Mouse (Mus musculus) cerebellum, postnatal 14 days (tissue): ENCODE results near the gene Slc25a54.

Experiments
- DNase-seq, 2 experiments: peaks; one replicate each; pipeline ENCODE4 v3.0.0; 2021; ENCODE audit warnings: mixed read lengths in 2 of 2

Slc25a54 gene

DNA sequence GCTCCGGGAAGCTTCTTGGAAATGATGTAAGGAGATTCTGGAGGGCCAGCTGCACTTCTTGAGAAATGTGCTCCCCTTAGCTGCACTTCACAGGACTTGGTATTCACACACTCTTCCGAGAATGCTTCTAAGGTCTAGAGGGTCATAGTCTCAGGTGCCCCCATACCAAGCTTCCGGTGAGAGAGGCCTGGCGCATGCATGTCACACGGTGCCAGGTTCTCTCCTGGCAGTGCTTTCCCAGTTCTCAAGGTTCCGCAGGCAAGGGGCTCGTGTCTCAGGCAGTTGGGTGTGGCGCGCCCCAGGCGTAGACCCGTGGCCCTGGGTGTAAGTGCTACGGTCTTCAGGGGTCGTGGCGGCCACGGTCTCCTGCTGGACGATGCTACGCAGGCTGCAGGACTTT, at the start of gene Slc25a54:
Slc25a54 (plus strand) TSS at position 301 of the 400 bp plus-strand sequence.
- DNase-seq: no peak

DNA sequence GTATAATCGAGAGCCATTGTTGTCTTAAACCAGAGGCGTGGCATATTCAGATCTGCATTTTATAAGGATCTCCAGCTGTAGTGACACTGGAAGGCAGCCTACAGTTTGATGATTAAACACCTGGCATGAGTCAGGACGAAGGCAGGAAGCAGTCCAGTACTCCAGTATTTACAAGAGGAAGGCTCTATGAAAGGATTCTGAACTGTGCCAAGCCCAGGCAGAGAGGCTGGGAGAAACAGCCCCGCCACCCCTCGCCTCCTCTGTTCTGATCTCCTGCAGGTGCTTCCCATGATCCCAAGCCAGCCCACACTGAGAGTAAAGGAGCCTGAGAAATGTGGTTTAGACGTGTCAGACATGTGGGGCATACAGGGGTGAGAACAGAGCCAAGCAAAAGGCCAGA, 49.5 kb upstream of the Slc25a54 start:
- DNase-seq: no peak

DNA sequence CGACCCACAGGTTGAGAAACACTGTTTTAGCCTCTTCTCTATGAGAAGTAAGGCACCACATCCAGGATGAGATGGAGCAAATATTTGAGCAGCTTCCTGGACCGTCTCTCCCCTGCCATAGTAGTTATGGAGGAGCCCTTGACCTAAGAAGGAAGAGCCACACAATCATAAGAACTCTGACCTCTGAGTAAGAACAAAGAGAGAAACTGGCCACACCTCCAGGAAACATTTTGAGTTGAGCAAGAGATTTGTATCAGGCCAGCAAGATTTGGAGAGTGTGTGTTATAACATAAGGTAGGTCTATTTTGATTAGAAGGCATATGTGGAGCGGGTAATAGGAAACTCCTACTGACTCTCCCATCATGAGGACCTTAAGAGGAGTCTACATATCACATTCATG, 48.6 kb upstream of the Slc25a54 start:
- DNase-seq: no peak

DNA sequence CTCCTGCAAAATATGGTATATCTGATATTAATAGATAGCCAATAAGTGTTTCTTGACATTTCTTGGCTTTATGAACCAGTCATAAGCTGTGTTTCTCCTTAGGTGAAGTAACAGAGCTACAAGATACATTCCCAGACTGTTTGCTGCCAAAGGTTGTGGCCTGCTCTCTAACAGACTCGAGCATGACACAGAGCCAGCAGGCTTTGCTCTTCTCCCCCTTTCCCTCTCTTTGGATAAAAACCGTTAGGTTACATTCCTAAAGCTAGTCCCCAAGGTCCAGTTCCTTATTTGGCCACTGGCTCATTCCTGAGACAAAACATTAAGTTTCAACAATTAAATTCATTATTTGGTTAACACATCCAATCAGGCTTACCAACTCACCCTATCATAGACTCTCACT, 48.0 kb upstream of the Slc25a54 start:
- no peak for DNase-seq

DNA sequence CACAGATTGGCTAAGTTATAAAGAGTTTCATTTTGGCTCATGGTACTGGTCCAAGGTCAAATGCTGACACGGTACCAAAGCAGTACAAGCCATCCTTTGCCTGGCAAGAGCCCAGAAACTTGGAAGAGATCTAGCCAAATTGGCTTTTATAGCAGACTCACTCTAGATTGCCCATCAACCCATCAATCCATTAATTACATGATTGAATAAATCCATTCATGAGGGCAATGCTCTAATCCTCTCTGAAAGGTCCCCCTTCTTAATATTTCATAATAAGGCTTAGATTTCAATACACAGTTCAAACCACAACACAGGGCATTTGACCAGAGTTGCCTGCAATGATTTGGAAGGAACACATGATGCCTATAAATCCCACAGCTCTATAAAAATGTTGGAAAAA, 45.9 kb upstream of the Slc25a54 start:
- peak in 1 of 2 experiments; percentile 15 for DNase-seq

DNA sequence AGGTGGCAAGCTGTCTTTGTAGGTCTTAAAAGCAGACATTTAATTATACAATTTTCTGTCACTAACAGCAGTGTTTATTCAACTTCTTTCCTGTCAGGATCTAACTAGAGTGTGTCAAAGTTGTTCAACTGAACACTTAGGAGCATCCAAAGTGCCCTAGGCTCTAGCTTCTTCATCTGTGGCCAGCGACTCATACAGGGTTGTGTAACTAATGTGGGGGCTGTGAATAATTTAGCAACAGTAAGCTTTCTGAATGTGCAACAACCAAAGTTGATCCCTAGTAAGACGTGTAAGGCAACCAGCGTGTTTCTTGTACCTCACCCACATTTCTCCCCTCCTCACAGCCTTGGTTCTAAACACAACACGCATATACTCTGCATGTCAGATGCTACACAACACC, 39.4 kb upstream of the Slc25a54 start:
- no peak for DNase-seq

DNA sequence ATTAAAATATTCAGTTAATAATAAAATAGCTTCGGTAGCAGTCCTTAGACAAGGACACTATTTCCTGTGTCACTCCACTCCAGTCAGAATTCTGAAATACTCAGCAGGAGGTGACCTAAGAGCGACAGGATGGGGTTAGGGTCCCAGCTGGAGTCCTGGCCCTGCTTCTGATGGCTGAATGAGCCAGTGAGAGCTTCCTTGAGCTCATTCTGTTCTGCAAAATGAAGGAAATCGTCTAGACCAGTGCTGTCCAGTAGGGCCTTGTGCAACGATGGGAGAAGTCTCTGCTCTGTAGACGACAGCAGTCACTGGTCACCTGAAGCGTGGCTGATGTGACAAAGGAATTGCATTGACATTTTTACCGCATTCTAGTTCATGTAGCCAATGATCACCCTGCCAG, 36.9 kb upstream of the Slc25a54 start:
- DNase-seq: peak in 1 of 2 experiments; percentile 10

DNA sequence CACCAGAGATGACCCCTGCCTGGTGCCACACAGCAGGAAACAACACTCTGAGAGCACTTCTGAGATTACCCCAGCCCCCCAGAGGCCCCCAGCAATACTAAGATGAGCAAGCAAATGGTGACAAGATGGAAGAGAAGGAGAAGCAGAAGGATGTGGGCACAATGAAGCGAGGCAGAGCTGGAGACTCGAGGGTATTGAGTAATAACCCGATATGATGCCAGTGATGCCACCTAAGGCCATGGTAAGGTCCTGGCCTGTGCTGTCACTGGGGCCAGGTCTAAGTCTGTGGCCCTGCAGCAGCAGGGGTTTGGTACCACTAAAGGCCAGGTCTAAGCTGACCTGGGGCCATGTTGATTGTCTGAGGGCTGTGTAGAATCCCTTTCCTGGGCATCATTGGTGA, 33.8 kb upstream of the Slc25a54 start:
- no peak for DNase-seq

DNA sequence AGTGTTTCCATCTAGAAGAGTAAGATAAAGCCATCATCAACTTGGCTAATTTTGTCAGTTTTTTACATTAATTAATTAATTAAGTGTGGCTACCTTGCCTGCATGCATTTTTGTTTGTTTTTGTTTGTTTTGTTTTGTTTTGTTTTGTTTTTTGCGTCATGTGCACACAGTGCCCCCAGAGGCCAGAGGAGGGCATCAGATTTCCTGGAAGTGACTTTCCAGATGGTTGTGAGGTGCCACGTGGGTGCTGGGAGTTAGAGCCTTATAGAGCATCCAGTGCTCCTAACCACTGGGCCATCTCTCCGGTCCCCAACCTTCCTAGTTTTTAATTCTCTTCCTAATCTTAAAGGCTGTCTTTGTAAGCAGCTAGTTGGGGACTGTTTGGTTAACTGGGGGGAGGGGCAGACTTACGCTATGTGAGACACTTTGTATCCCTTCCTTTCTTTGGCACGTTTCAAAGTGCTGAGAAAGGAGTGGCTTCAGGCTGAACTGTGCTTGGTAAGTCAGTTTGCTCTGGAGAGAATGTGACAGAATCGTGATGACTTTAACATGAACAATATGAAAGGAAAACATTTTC, 32.5 kb upstream of the Slc25a54 start:
- DNase-seq: no peak

DNA sequence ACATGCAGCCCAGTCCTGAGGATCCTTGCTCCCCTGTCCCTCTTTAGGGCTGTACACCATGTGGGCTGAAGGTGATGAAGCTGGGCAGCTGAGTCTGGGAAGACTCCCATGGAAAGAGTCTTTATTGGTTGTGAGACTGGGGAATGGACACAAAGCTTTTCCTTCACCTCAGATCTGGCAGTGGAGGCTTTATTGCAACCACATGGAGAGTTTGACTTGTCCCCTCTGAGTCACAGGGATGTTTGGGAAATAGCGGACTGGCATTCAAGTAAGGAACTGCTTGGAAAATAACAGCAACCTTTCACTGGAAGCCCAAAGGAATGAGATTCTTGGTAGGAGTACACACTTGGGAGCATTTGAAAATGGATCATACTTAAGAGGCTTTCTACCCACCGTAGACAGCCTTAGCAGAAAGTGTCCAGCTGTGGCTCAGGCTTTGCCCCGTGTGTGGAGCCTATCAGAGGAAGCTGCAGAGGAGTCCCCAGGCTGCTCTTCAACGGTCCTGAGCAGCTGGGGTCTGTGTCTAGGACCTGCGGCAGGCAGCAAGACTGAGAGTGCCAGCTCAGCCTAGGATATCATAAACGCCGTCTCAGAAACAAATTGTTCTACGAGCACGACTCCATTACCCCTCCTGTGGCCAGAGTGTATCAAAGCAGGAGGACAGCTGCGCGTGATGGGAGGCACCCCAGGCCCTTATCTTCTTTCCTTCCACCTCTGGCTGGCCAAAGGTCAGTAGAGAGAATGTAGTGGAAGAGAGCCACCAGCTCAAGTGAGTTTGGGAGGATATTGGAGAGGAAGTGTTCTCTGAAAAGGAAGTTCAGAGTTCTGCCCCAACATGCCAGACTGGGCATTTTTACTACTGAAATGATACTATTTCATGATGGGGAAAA, 29.0 kb upstream of the Slc25a54 start:
- no peak for DNase-seq

DNA sequence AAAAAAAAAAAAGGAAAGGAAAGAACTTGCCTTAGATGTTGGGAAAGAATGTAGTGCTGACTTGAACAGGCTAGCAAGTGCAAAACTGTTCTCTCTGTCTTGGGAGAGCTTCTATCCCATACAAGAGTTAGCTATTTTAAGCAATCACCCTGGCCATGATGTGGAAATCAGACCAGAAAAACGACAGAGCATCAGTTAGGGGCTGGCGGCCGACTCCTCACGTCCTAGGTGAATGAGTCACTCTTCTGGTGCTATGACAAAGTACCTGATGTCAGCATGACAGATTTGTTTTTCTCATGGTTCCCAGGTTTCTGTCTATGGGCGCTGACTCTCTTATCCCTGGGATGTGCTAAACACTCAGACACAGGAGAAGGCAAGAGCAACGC, 28.3 kb upstream of the Slc25a54 start:
- no peak for DNase-seq

DNA sequence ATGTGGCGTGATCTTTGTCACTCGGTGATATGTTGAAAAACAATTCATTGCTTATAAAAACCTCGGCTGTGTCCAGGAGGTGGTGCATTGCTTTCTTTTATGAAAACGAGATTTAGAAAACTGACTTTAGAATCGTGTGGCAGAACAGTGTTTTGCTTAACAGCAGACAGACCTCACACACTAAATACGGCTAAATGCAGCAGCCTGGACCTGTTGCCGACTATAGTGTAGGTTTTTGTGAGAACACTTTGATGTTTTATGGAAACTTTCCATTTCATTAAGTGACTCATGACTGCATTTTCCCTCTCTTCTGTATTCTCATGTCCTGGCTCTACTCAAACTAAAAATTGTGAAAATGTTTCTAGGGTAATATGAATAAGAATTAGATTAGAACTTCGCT, 20.4 kb upstream of the Slc25a54 start:
- no peak for DNase-seq

DNA sequence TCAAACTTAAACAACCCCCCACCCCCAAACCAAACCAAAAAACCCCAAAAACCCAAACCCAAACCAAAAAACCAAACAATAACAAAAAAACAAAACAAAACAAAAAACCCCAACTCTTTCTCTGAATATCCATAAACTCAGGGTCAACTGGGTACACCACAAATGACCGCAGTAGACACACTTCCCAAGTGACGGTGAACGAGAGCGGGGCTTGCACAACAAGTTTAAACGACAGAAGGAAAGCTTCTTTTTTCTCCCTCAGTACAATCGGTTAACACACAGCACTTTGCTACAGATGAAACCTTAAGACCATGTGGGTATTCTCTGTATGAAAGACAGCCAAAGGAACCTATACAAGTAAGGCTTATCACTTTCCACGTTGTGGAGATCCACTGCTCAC, 17.9 kb upstream of the Slc25a54 start:
- DNase-seq: no peak

DNA sequence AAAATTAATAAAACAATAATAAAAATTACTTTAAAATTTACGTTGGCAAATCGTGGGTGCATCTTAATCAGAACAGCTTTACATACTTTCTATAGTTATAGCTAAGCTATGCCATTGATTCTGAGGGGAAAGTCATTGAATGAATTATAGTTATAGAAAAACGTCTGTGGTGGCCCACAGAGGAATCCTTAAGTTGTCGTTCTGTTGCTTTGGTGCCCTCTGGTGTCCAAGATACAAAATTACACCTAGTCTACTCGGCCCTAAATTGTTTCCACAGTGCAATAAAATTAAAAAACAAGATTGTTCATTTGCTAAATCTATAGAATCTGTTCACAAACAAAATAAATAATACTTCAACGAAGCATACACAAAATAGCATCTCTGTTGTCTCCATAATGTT, 17.3 kb upstream of the Slc25a54 start:
- peak; percentile 40 to 63 for DNase-seq

DNA sequence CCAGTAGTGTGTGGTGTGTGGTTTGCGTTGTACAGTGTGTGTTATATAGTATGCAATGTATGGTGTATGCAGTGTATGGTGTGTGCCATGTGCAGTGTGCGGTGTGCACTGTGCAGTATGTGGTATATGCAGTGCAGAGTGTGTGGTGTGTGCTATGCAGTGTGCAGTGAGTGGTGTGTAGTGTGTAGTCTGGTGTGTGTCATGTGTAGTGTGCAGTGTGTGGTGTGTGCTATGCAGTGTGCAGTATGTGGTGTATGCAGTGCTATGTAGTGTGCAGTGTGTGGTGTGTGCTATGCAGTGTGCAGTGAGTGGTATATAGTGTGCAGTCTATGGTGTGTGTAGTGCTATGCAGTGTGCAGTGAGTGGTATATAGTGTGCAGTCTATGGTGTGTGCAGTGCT, 4.1 kb downstream of the Slc25a54 start:
- DNase-seq: no peak

DNA sequence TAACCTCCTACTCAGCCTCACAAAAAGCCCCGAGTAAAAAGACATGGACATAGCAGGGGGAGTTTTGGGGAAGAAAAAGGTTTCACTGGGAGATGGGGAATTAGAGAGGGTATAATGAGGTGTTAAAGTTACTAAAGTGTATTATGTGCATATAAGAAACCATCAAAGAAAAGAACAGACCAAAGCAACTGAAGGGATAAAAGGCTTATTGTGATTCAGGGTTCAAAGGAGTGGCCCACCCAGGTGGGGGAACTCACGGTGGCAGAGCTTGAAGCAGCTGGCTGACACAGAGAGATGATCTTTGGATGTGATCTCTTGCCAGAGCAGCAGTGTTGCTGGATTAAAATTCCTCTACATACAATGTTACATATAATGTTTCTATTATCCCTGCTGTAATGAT, 8.2 kb downstream of the Slc25a54 start:
- DNase-seq: no peak

DNA sequence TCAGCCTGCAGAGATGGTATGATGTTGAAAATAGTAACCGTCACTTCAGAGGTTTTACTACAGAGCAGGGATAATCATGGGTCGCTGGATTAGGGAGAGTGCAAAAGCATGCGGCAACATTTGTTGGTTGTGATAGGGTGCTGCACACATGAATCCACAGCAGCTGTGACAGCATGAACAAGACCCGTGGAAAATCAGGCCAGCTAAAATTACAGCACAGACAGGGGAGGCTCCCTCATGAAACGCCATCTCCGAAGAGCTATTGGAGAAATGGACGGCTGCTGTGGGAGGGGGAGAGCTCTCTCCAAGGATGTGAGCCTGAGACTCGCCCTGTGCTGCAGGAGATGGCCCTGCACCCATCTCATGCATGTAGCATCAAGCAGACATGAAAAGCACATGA, 24.4 kb downstream of the Slc25a54 start:
- no peak for DNase-seq

DNA sequence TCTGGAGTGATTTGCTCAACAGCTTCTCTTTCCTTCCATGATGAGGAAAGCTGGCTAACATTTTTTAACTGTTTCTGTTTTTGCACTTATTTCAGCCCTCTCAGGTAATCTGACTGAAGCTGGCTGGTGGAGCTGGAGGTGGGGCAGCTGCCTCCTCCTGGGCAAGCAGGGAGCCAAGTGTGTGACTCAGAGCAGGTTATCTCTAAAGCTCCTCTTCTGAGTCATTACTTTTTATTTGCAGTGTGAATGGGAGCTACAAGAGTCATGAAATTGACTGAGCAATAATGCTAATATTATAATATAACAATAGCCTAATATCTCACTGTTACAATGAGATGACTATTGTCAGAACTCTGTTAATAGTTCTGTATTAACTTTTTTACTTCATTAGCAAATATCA, 36.9 kb downstream of the Slc25a54 start:
- DNase-seq: no peak

DNA sequence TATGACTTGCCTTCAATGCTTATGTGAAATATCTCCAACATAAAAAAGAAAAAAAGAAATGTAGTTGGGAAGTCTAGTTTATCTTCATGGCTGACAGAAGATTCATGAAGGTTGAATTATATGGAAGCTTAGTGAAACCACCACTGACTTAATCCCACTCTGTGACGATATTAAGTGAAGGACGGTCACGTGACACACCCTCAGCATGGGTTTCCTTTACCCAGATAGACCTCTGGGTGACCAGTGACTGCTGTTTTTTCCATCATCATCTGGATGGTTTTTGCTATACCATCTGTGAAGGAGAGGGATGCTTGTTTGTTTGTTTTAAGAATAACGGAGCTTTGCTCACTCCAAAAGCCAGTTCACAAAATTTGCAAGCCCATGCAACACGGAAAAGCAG, 39.3 kb downstream of the Slc25a54 start:
- DNase-seq: no peak

DNA sequence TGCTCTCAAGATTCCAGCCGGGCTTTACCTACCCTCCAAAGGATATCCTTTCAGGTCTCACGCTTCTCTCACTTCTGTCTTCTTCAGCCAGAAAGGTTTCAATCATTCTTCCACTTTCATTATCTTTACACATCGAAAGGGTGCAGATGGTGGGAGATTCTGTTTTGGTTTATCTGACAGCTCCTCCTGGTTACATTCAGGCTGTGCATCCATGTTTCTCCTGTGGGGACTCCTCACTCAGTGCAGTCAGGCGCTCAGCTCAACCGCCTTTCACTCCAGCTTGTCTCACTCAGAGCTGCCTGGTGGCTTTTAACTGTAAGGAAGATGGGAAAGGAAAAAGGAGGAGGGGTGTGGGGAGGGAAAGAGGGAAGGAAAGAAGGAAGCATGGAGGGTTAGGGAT, 39.7 kb downstream of the Slc25a54 start:
- DNase-seq: no peak

DNA sequence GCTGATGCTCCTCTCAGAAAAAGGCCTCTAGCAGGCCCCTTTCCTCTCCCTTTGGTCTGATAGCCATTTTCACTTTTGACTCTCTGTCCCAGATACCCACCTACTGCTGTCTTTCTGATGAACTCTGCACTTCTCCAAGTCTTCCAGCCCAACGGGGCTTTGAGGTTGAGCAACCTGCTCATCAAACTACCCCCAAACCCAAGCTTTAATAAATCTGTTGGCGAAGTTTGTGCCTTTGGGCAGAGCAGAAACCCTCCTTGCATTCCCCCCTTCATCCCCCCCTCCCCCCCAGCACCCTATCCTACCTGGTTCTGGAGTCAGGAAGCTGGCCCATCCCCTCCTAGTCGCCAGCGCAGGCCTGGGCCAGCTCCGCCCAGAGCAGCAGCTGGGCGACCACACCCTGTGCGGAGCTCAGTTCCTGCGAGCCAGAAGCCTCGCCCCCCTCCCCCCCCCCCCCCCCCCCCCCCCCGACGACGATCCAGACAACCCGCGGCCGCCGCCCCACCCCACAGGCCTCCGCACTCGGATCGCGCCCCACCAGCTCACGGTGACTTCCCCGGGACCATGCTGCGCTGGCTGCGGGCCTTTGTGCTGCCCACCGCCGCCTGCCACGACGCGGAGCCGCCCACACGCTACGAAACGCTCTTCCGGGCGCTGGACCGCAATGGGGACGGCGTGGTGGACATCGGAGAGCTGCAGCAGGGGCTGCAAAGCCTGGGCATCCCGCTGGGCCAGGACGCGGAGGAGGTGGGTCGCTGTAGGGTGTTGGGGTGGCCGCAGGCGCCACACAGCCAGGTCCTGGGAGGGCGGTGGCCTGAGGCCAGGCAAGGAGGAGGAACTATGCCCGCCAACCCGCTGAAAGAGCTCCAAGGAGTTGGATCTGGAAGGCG, 42.6 kb downstream of the Slc25a54 start, which contains the start of gene Slc25a24:
Slc25a24 (plus strand) TSS at position 509 of the 890 bp plus-strand sequence.
- DNase-seq: peak; percentile 52 to 59

DNA sequence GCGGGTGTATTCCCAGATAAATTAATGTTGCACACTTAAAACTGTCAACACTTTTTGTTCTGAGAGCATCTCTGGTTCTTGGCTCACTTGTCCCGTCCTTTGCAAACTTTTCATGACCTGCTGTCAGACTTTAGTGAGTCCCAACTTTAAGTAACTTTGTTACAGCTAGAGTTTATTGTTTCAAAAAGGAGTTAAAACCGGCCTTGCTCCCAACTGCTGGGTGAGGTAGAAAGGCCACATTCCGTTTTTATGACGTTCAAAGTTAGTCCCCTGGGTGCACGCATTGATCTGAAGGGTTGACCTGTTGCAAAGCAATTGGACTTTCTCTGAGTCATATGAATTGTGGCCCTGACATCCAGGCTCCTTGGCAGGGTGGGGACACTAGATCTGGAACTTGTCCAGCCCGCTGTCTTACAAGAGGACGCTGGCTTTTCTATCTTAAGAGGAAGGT, 43.3 kb downstream of the Slc25a54 start:
- peak in 1 of 2 experiments; percentile 8 for DNase-seq

DNA sequence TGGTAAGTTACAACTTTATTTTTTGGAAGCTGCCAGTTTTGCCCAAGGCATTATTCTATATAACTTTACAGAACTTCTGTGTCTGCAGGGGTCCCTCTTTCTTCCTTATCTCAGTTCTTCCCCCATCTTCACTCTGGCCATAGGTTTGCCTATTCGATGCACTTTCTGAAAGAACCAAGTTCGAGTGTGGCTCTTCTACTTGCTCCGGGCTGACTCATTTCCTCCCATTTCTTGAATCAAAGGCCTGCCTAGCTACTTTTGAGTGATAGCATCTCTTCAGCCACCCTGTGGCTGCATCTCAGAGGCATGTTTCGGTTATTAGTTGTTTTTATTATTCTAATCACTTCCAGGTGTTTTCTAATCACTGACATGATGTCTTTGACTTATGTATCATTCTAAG, 43.8 kb downstream of the Slc25a54 start:
- DNase-seq: no peak
